Mouse (Mus musculus) T-cell, adult 2 months (primary cell): Measurements from ENCODE around the gene Arhgap5.
"Not testable (repeated sequence)": the region's sequence is repeated elsewhere in the genome, so short reads cannot be mapped to it uniquely, and the experiment has no call there.

ENCODE experiments used
- DNase-seq: peaks from one replicate; pipeline ENCODE4 v3.0.0; 2022; ENCODE audit warnings: low spot score

Gene Arhgap5

GRCm38 (mm10) chr12:52541294-52541693 is 37.5 kb downstream of the Arhgap5 start:
- no peak for DNase-seq

GRCm38 (mm10) chr12:52544532-52544931 is 40.8 kb downstream of the Arhgap5 start:
- no peak for DNase-seq

- peak; percentile 58 for DNase-seq
Measured at GRCm38 (mm10) chr12:52552085-52552484, 48.3 kb downstream of the Arhgap5 start.

GRCm38 (mm10) chr12:52555188-52555876 is 51.6 kb downstream of the Arhgap5 start:
- no peak for DNase-seq

- no peak for DNase-seq
Measured at GRCm38 (mm10) chr12:52565654-52566053, 61.9 kb downstream of the Arhgap5 start.

- no peak for DNase-seq
Measured at GRCm38 (mm10) chr12:52573371-52573770, 69.6 kb downstream of the Arhgap5 start.

GRCm38 (mm10) chr12:52586466-52586865 is 82.7 kb downstream of the Arhgap5 start:
- not testable (repeated sequence) for DNase-seq

- no peak for DNase-seq
Measured at GRCm38 (mm10) chr12:52587473-52588010, 83.8 kb downstream of the Arhgap5 start.

GRCm38 (mm10) chr12:52595389-52596185 is 91.8 kb downstream of the Arhgap5 start:
- no peak for DNase-seq

GRCm38 (mm10) chr12:52602471-52602870 is 98.7 kb downstream of the Arhgap5 start:
- DNase-seq = no peak

GRCm38 (mm10) chr12:52602883-52603694 is 99.3 kb downstream of the Arhgap5 start:
- DNase-seq = peak; percentile 88

- DNase-seq = no peak
Measured at GRCm38 (mm10) chr12:52603695-52604255, 100.0 kb downstream of the Arhgap5 start.

GRCm38 (mm10) chr12:52604256-52604991 is 100.7 kb downstream of the Arhgap5 start:
- DNase-seq = peak; percentile 93

- DNase-seq = no peak
Measured at GRCm38 (mm10) chr12:52604992-52605652, 101.3 kb downstream of the Arhgap5 start.

GRCm38 (mm10) chr12:52607411-52607810 is 103.6 kb downstream of the Arhgap5 start:
- DNase-seq = no peak

- no peak for DNase-seq
Measured at GRCm38 (mm10) chr12:52615703-52616102, 111.9 kb downstream of the Arhgap5 start.

- no peak for DNase-seq
Measured at GRCm38 (mm10) chr12:52618418-52619040, 114.8 kb downstream of the Arhgap5 start.

GRCm38 (mm10) chr12:52619644-52620043 is 115.9 kb downstream of the Arhgap5 start:
- no peak for DNase-seq
